Mouse (Mus musculus) olfactory bulb, adult 2 months (tissue): ENCODE measurements at regions not wholly inside any gene's neighbourhood (a gene's known extent, or its start where the extent isn't known, plus 50 kb on each side); places are given as distances from the start of the nearest gene placed in this dataset.

Experiments
- H3K27ac ChIP-seq: fragments of 200-500 bp; 2 replicates; pipeline ENCODE4 v1.5.1; 2012; ENCODE audit warnings: low read depth, low read length; ENCODE audit not compliant: insufficient read depth
- H3K4me1 ChIP-seq: fragments of 200-500 bp; 2 replicates; pipeline ENCODE4 v1.6.1; 2012; ENCODE audit warnings: low read length; ENCODE audit not compliant: control insufficient read depth, insufficient read depth
- H3K4me3 ChIP-seq: fragments of 200-500 bp; 2 replicates; pipeline ENCODE4 v1.5.1; 2012; ENCODE audit warnings: mild to moderate bottlenecking, low read depth, low read length, moderate library complexity; ENCODE audit not compliant: insufficient read depth
- CTCF ChIP-seq: fragments of 200-500 bp; IDR thresholded peaks from 2 replicates; pipeline ENCODE4 v1.5.1; 2012; ENCODE audit warnings: low read depth, mild to moderate bottlenecking, low read length, moderate library complexity; ENCODE audit not compliant: insufficient read depth
- POLR2A ChIP-seq: fragments of 200-500 bp; IDR thresholded peaks from 2 replicates; pipeline ENCODE4 v1.6.1; 2012; ENCODE audit warnings: mild to moderate bottlenecking, low read depth, low read length, moderate library complexity; ENCODE audit not compliant: insufficient read depth
- WGBS: fragments of 180-500 bp; shearing (Covaris S2); methylation state at CpG from one replicate; pipeline ENCODE4 v1.1.7; 2018; 5-methylcytosine and 5-hydroxymethylcytosine counted together

- no peak for TF ChIP-seq POLR2A
- TF ChIP-seq CTCF = no peak
- Histone ChIP-seq H3K4me3 (no peak overlapping the region), H3K4me1 (no peaks in the 10 kb centered on the region), H3K27ac (no peak overlapping the region)
Measured at GRCm38 (mm10) chr15:90021746-90022312, 180.2 kb upstream of the Syt10 start.

DNA sequence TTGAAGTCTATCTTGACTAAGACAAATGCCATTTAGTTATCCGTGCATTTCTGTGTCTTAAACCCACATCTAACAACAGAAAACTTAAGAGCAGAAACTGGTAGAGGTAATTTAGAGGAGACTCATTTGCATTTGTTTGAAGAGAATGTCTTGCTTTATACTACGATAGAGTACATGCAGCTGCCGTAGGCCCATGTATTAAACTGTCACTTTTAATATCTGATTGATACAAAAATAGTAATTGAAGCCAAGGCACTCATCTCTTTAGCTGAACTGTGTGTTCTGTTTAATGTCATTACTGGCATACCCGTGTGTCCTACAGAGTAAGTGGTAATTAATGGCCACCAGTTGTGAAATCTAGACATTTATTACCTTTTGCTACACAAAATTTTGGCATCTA lies 181.5 kb upstream of the Syt10 start:
- Histone ChIP-seq H3K4me3 (no peak overlapping the region), H3K27ac (no peak overlapping the region), H3K4me1 (no peaks in the 10 kb centered on the region)
- TF ChIP-seq POLR2A (no peak), CTCF (no peak)
- WGBS = 45% methylated on average over 4 of the region's 4 CpGs

GRCm38 (mm10) chr15:90034356-90034755 lies 189.8 kb upstream of the Alg10b start:
- Histone ChIP-seq H3K4me3 (no peak overlapping the region), H3K27ac (no peak overlapping the region), H3K4me1 (peaks cover 2% of the 10 kb centered on the region)
- WGBS = 78% methylated on average over 2 of the region's 2 CpGs
- TF ChIP-seq CTCF (no peak), POLR2A (no peak)

GRCm38 (mm10) chr15:90045683-90046082 lies 178.4 kb upstream of the Alg10b start:
- WGBS = 55% methylated on average over 5 of the region's 5 CpGs
- no peak overlapping the region for H3K27ac ChIP-seq
- TF ChIP-seq POLR2A (no peak), CTCF (no peak)

DNA sequence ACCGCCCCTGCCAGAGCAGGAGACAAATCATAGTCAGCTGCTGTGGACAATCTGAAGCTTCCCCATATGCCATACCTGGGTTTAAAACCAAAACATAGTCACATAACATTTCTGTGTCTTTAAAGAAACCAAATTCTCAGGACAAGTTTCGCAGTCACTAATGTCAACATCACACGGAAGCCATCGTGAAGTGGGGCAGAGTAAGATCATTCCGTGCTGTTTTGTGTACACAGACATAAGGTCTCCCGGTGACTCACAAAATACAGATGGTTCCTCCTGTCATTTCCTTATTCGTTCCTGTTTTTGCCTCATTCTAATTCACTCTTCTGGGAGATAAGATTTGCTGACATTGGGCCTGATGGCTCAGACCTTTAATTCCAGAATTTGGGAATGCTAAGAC lies 162.1 kb upstream of the Alg10b start:
- H3K4me3 ChIP-seq = no peak overlapping the region
- no peaks in the 10 kb centered on the region for H3K4me1 ChIP-seq
- 67% methylated on average over 7 of the region's 7 CpGs for WGBS
- TF ChIP-seq POLR2A = no peak
- no peak for TF ChIP-seq CTCF
- no peak overlapping the region for H3K27ac ChIP-seq

More at GRCm38 (mm10) chr15:90045683-90046082, 178.4 kb upstream of the Alg10b start:
- no peak overlapping the region for H3K4me3 ChIP-seq
- H3K4me1 ChIP-seq = peaks cover 2% of the 10 kb centered on the region; the same call in 1 of the 2 replicates

DNA sequence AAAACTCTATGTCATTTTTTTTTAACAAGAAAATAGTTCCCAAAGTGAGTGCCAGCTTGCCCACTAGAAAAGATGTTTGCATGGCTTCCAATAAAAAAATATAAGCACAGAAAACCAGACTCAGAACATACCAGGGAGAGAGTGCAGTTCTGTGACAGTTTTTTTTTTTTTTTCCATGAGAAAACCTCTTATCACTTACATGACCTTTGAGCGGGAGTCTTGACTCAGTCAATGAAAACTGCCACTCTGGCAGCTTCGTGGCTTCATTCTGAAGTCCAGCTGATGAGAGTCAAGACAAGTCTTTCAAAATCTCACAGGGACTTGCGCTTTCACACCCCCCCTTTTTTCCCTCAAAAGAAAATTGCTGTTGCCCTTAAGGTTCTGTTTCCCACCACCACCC lies 158.3 kb upstream of the Alg10b start:
- TF ChIP-seq CTCF (no peak), POLR2A (no peak)
- 91% methylated on average over 3 of the region's 3 CpGs for WGBS
- H3K27ac ChIP-seq = no peak overlapping the region
- no peaks in the 10 kb centered on the region for H3K4me1 ChIP-seq
- H3K4me3 ChIP-seq = no peak overlapping the region

- Histone ChIP-seq H3K4me1 (peaks cover 3% of the 10 kb centered on the region), H3K27ac (no peak overlapping the region)
Measured at GRCm38 (mm10) chr15:90072078-90072477, 152.0 kb upstream of the Alg10b start.

DNA sequence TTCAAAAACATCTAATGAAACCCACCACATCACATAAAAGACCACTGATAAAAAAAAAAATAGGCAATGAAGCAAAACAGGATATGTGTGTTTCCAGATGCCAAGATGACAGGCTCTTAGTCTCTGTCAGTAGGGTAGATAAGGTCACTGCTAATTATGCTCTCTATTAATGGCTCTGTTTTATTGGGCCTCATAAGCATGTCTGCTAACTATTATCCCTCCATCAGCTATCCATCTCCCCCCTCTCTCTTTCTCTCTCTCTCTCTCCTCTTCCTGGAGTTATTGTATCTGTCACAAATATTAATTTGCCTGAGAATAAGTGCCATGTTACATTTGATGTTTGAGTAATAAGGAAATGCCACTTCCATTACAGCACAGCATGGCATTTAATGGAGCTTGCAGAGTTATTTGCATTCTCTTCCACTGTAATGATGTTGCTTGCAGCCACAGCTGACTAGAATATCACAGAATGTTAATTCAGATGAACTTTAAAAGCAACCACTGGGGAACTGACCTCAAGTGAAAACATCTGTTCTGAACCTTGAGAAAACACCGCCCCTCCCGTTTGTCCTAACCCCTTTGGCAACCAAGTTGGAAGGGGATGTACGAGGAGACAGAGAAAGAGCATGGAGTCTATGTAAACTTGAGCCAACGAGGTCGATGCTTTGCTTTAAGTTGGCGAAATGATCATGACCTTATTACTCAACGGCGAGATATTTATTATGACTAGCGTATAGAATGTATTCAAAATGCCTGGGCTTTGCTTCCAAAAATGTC lies 141.7 kb upstream of the Alg10b start:
- no peak for TF ChIP-seq POLR2A
- no peak for TF ChIP-seq CTCF
- Histone ChIP-seq H3K27ac (no peak overlapping the region), H3K4me1 (no peaks in the 10 kb centered on the region), H3K4me3 (no peak overlapping the region)
- WGBS = 82% methylated on average over 9 of the region's 9 CpGs

More at GRCm38 (mm10) chr15:90072078-90072477, 152.0 kb upstream of the Alg10b start:
- H3K4me3 ChIP-seq = no peak overlapping the region
- WGBS = 61% methylated on average over 6 of the region's 6 CpGs
- TF ChIP-seq CTCF = no peak
- TF ChIP-seq POLR2A = no peak

GRCm38 (mm10) chr15:90109445-90109988 lies 114.6 kb upstream of the Alg10b start:
- no peak overlapping the region for H3K4me3 ChIP-seq
- peak overlapping the region; percentile 64; the same call in 1 of the 2 replicates for H3K27ac ChIP-seq
- TF ChIP-seq CTCF = no peak
- no peak for TF ChIP-seq POLR2A
- no peaks in the 10 kb centered on the region for H3K4me1 ChIP-seq
- WGBS = 39% methylated on average over 3 of the region's 3 CpGs
